Mouse (Mus musculus): ENCODE data around the gene Cyp2j7. TPM values are rescaled to one million over a fixed set of nuclear protein-coding genes. Genes with fewer than 3 reads are reported as not detected.
A peak's percentile ranks its signal among the peaks of the same experiment; 100 is the strongest.
"Not testable (repeated sequence)": the region's sequence is repeated elsewhere in the genome, so short reads cannot be mapped to it uniquely, and the experiment has no call there.

The Cyp2j7 gene
- total RNA-seq (2021), result not detected
- long read RNA-seq, experiment 1, result 0 reads
- long read RNA-seq, experiment 2, result 0 reads

DNA sequence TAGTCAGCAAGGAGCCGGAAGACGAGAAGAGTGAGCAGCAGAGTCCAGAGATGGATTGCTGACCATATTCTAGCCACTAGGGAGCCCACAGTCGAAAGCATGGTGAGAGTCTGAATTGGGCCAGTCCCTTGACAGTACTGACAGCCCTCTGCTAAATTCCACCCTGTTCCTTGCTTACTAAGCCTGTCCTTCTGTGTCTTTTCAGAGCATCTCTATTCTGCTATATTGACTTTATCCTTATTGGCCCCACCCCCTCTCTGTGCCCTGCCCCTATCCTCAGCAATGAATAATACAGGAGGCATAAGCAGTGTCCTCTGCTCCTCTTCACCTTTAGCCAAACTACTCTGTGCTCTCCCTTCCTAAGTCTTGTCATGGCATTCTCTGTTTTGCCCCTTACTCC is at the start of gene Cyp2j7:
Cyp2j7 (minus strand) TSS at position 101 of the 400 bp plus-strand sequence.
- no peak for DNase-seq

DNA sequence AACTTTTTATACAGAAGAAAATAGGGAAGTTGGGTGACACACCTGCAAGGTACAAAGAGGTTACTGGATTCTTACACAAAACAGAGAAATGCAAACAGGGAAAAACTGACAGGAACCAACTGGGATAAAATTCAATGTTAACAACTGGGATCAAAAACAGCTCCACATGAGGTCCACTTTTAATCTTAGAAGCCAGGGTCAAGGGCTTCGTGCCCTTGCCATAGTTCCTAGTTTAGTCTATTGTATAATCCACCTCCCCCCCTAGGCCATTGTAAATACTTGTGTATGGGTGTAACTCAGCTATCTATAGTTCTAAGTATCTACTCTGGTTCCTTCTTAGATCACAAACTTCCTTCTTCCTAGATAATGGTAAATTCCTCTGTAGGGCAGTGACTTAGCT is 40.4 kb upstream of the Cyp2j7 start:
- DNase-seq, result not testable (repeated sequence)

DNA sequence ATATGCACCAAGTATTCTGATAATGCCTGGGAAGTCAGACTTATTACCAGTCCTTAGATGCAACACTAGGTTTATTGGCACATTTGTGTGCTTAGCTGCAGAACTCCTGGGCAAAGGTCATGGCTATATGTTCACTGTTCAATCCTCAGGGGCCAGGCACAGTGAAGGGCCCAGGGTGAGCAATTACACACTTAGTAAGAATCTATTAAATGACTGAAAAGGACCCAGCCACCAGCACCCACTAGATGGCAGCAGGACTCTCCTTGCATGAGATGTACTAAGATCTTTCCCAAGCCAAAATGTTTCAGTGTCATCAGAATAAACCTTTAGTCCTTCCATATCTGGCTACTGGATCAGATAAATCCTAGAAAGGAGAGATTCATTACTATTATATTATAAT is 37.4 kb upstream of the Cyp2j7 start:
- DNase-seq, result peak; percentile 42 to 63

DNA sequence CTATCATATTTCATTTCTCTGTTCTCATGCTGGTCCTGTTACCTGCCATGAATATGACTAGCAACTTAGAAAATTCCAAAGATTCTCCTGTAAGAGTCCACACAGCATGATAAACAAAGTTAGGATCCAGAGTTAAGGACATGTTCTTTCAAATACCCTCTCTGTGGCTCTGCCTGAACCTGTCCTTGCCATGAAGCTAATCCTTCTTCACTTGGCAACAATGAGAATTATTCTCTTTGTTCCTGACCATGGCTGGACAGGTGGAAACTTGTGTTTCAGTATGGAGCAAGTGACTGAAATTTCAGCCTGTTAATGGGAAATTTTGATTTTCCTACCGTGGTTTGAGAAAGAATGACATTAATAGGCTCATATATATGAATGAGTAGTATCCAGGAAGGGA is 39.8 kb downstream of the Cyp2j7 start:
- DNase-seq, result no peak

DNA sequence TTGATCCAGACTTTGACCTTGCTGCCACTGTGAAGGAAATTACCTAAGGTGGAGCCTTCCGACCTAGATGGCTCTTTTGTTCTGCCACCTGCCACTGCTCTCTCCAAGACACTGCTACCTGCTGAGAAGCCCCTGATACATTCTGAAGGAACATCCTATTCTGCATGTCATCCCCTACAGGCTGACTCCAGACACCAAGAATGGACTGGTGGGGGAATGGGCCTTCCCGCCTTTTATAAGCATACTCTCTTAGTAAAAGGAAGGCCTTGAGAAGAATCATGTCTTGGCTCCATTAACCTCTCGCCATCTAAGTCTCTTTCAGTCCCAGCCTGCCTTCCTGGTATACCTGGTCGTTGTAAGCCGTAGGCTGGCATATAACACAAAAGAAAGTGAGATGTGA is 47.1 kb downstream of the Cyp2j7 start:
- not testable (repeated sequence) for DNase-seq

DNA sequence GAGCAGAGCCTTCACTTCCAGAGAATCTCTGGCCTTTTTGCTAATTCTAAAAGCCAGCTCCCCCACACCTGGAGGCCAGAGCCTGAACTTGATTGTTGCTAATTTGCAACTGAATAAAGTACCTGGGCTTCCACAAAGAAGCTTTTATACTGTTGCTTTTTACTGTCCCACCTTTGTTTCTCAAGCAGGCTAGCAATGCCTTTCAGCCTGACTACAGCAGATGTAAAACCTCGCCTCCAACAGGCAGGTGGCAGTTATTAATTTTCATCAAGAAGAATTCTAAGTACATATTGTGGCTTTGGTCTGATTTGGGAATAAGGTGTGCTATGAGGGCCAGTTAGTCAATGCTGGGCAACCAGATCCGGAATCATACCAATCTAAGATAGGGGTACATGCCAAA is 47.8 kb downstream of the Cyp2j7 start:
- DNase-seq, result not testable (repeated sequence)

DNA sequence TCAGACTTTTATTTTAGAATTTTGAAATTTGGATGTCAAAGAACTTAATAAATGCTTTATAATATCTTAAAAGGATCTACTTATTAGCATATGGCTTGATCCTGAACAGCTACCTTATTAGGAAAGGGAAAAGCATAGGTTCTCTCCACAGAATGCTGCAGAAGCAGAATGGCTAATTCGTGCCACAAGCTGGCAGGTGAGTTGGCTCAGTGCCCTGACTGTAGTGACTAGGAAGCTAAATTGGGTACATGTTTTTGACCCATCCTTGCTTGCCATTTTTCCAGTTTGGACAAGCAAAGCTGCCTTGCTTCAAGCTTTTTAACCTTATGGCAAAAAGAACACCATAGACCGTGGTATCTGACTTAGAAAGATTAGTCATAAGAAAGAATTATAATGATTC is 48.3 kb downstream of the Cyp2j7 start:
- not testable (repeated sequence) for DNase-seq

DNA sequence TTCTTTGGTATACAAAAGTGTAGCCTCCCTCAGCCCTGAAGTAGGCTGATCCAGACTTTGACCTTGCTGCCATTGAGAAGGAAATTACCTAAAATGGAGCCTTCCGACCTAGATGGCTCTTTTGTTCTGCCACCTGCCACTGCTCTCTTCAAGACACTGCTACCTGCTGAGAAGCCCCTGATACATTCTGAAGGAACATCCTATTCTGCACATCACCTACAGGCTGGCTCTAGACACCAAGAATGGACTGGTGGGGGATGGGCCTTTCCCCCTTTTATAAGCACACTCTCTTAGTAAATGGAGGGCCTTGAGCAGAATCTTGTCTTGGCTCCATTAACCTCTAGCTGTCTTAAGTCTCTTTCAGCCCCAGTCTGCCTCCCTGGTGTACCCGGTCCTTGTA is 51.7 kb downstream of the Cyp2j7 start:
- not testable (repeated sequence) for DNase-seq

DNA sequence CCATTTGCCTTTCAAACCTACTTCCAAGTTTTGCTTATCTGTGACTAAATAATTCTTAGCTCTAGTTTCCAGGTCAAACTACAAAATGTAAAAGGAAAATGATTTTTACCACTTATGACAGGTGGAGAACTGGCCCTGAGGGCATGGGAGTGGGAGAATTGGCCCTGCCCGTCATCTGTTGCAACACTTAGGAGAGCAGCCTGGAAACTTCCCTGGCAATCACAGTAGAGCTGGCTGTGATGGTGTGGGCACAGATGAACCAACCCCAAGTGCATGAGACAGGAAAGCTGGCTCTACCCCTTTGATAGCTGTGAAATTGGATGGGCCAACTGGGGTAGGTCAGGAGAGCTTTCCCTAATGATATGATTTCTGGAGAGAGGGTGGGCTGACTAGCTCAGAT is 73.6 kb downstream of the Cyp2j7 start:
- DNase-seq, result peak in 1 of 2 experiments; percentile 3

DNA sequence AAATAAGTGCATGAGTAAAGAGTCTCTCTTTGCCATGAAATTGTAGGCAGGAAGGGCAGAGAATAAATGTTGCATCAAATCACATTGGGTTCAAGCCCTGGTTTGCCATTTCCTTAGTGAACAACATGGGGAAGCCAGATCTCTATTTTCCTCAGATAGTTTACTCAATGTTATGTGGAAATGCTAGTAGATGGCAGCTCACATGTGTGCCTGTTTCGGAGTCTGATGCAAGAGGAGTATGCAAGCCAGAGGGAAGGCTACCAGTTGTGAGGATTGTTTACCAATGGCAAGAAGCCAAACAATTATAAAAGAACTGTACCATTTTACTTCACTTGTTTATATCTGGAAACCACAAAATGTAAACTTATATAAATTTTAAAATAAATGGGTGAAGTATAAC is 74.9 kb downstream of the Cyp2j7 start:
- no peak for DNase-seq

Other genes starting within 250 kb of the Cyp2j7 start
- not detected for gene Cyp2j13, start 159.1 kb downstream of the Cyp2j7 start, total RNA-seq (2021)
- gene Cyp2j12, start 95.5 kb downstream of the Cyp2j7 start, total RNA-seq (2021), result under 1 TPM; 0.17 to 0.23 TPM
- gene Cyp2j11, start 112.0 kb upstream of the Cyp2j7 start, total RNA-seq (2021), result not detected